Mouse (Mus musculus): ENCODE measurements around the gene Tesc. TPM values are rescaled to one million over a fixed set of nuclear protein-coding genes. Genes with fewer than 3 reads are reported as not detected.

Gene Tesc
- 940 and 1,036 TPM in 2 replicates for polyA plus RNA-seq (2012; ENCODE audit: insufficient read depth, low replicate concordance)

DNA sequence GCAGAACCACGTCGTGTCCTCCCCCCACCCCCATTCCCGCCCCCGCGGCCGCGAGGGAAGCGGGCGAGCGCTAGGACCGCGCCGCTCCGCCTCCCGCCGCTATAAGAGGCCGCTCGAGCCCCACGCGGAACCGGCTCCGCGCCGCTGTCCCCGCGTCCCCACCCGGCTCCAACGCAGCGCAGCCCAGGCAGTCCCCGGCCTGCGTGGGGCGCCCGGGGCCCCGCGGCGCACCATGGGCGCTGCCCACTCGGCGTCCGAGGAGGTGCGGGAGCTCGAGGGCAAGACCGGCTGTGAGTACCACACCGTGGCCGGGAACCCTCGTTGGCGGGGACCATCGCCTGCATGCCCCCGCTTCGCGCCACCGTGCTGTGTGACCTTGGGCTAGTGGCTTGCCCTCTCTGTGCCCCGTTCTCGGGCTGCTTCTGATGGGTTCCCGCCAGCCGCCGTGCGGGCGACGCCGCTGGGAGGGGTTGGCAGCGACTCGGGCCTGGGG is at the start of gene Tesc:
Gene Tesc (plus strand): TSS at position 46 of the 493 bp plus-strand sequence.
- Histone ChIP-seq H3K36me3 (replicated peaks; ENCODE audit: low read length) (peaks cover 21% of the 10 kb centered on the region), H3K27me3 (replicated peaks) (peaks cover 29% of the 10 kb centered on the region), H3K4me1 (peaks cover 78% of the 10 kb centered on the region), H3K4me3 (replicated peaks) (peak within 1 kb of the TSS; percentile 100), H3K9me3 (no peaks in the 10 kb centered on the region)
- TF ChIP-seq FLI1 (IDR thresholded peaks at IDR 0.05; ENCODE audit: low read length): no peak
- no peak for TF ChIP-seq GATA1 (IDR thresholded peaks at IDR 0.05; ENCODE audit: borderline replicate concordance, low read length)

DNA sequence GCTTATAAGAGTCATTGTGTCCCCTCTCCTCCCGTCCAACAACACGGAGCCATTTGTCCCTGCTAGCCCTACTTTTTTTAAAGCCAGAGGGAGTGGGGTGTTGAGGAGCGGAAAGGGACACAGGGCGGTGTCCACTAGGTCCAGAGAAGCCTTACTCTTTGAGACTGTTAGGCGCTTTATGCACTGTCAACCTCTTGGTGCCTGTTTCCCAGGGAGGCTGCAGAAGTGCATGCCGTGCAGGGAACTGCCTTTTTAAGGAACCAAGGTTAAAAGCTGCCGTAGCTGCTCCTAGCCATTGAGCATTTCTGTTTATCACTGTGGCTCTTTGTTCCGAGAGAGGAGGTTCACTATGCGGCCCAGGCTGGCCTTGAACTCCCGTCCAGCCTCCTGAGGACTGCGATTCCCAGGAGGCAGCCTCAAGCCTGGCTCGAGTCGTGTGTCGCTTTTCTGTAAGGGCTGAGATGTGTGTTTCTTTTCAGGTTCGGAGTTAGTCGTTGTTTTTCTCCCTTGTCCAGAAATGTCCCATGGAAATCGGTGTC is 49.3 kb upstream of the Tesc start:
- H3K27me3 ChIP-seq (replicated peaks): peaks cover 25% of the 10 kb centered on the region
- no peak for TF ChIP-seq FLI1 (IDR thresholded peaks at IDR 0.05; ENCODE audit: low read length)
- TF ChIP-seq GATA1 (IDR thresholded peaks at IDR 0.05; ENCODE audit: borderline replicate concordance, low read length): no peak
- peaks cover 45% of the 10 kb centered on the region for H3K36me3 ChIP-seq (replicated peaks; ENCODE audit: low read length)
- peak overlapping the region; percentile 96 for H3K4me3 ChIP-seq (replicated peaks)
- peaks cover 32% of the 10 kb centered on the region for H3K4me1 ChIP-seq
- H3K9me3 ChIP-seq: peaks cover 16% of the 10 kb centered on the region

DNA sequence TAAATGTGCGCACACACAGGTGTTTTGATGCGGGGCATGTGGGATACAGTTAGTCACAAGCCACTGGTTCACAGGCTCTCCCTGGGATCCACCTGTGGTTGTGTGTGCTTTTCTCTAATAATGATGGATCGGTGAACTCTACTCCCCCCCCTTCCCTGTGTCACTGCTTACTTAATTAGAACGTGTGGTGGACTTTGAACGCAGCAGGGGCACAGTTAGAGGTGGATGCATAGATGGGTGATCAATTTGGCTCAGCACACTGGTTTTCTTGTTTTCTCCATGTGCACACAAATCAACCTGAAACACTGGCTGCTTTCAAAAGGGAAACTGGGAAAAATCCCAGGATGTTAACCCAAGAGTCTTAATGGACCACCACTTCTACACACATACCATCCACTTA is 48.5 kb upstream of the Tesc start:
- no peak for TF ChIP-seq GATA1 (IDR thresholded peaks at IDR 0.05; ENCODE audit: borderline replicate concordance, low read length)
- TF ChIP-seq FLI1 (IDR thresholded peaks at IDR 0.05; ENCODE audit: low read length): no peak
- Histone ChIP-seq H3K4me1 (peaks cover 32% of the 10 kb centered on the region), H3K9me3 (peaks cover 11% of the 10 kb centered on the region), H3K27me3 (replicated peaks) (peaks cover 18% of the 10 kb centered on the region), H3K36me3 (replicated peaks; ENCODE audit: low read length) (peaks cover 54% of the 10 kb centered on the region), H3K4me3 (replicated peaks) (no peak overlapping the region)

DNA sequence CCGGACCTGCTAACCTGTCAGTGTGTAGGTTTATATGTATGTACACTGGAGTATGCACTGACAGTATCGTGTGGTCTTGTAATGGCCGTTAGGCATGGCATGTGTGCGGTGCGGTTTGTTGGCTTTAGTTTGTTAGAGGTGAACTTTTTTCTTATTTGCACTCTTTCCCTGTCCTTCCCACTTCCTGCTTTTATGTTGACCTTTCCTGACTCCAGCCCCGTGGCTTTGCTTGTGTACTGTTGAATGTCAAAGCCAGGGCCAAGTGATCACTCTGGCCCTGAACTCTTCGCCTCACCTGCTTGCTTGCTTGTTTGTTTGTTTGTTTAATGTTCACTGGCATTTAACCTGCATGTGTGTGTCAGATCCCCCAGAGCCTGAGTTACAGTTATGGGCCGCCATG is 46.6 kb upstream of the Tesc start:
- H3K36me3 ChIP-seq (replicated peaks; ENCODE audit: low read length): peaks cover 72% of the 10 kb centered on the region
- no peak for TF ChIP-seq GATA1 (IDR thresholded peaks at IDR 0.05; ENCODE audit: borderline replicate concordance, low read length)
- H3K4me1 ChIP-seq: peaks cover 28% of the 10 kb centered on the region
- no peaks in the 10 kb centered on the region for H3K9me3 ChIP-seq
- no peak overlapping the region for H3K4me3 ChIP-seq (replicated peaks)
- H3K27me3 ChIP-seq (replicated peaks): peaks cover 9% of the 10 kb centered on the region

DNA sequence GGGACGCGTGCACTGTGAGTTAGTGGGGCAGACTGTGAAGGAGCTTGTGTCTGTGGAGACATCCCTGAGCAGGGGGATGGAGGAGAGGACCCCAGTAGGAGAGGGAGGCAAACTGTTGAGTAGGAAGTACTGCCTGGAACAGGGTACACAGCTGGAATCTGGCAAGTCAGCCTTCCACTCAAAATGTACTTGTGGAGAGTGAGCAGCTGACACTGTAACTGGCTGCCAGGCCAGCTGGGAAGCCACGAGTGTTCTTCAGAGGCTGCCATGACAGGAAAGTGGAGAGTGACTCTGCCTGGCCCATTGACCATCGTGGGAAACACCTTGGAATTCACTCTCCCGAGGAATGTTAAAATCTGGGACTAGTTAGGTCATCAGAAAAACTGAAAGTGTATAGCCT is 45.6 kb upstream of the Tesc start:
- peaks cover 20% of the 10 kb centered on the region for H3K4me1 ChIP-seq
- no peaks in the 10 kb centered on the region for H3K9me3 ChIP-seq
- H3K27me3 ChIP-seq (replicated peaks): peaks cover 7% of the 10 kb centered on the region
- H3K4me3 ChIP-seq (replicated peaks): no peak overlapping the region
- peaks cover 83% of the 10 kb centered on the region for H3K36me3 ChIP-seq (replicated peaks; ENCODE audit: low read length)
- no peak for TF ChIP-seq FLI1 (IDR thresholded peaks at IDR 0.05; ENCODE audit: low read length)
- no peak for TF ChIP-seq GATA1 (IDR thresholded peaks at IDR 0.05; ENCODE audit: borderline replicate concordance, low read length)

DNA sequence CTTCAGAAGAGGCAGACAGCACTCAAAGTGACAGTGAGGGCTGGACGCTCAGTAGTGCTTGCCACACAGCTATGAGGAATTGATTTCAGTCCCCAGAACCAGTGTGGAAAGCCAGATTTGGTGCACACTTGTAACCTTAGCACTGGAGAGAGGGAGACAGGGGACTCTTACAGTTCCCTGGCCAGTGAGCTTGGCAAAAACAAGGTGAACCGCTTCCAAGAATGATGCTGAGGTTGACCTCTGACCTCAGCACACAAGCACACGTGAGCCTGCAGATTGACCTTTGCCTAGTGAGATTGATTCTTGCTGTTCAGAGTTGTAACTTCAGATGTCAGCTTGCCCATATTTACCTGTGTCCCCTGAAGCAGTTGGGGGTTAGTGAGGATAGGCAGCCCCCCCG is 41.2 kb upstream of the Tesc start:
- Histone ChIP-seq H3K27me3 (replicated peaks) (no peaks in the 10 kb centered on the region), H3K36me3 (replicated peaks; ENCODE audit: low read length) (peaks cover 96% of the 10 kb centered on the region), H3K4me1 (peaks cover 7% of the 10 kb centered on the region; the same call in 1 of the 2 replicates), H3K4me3 (replicated peaks) (no peak overlapping the region), H3K9me3 (no peaks in the 10 kb centered on the region)
- TF ChIP-seq FLI1 (IDR thresholded peaks at IDR 0.05; ENCODE audit: low read length) (no peak), GATA1 (IDR thresholded peaks at IDR 0.05; ENCODE audit: borderline replicate concordance, low read length) (no peak)

DNA sequence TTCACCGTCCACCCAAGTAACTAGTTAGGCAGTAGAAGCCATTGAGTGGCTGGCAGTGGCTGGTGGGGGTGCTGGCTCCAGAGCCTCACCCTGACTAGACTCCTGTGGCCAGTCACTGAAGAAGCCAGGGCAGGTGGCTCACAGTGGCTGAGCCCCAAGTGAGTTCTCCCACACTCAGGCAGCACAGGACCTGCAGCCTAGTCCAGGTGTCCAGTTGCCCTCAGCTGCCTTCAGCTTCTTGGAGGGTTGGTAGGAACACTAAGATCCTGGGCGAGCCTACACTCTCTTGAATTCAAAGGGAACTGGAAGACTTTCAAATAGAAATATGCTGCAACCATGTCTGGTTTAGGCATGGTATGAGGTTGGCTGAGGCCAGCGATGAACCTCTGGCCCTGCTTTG is 39.7 kb upstream of the Tesc start:
- no peaks in the 10 kb centered on the region for H3K27me3 ChIP-seq (replicated peaks)
- TF ChIP-seq FLI1 (IDR thresholded peaks at IDR 0.05; ENCODE audit: low read length) (no peak), GATA1 (IDR thresholded peaks at IDR 0.05; ENCODE audit: borderline replicate concordance, low read length) (no peak)
- H3K9me3 ChIP-seq: no peaks in the 10 kb centered on the region
- H3K4me1 ChIP-seq: peaks cover 4% of the 10 kb centered on the region; the same call in 1 of the 2 replicates
- no peak overlapping the region for H3K4me3 ChIP-seq (replicated peaks)
- H3K36me3 ChIP-seq (replicated peaks; ENCODE audit: low read length): peaks cover 96% of the 10 kb centered on the region

DNA sequence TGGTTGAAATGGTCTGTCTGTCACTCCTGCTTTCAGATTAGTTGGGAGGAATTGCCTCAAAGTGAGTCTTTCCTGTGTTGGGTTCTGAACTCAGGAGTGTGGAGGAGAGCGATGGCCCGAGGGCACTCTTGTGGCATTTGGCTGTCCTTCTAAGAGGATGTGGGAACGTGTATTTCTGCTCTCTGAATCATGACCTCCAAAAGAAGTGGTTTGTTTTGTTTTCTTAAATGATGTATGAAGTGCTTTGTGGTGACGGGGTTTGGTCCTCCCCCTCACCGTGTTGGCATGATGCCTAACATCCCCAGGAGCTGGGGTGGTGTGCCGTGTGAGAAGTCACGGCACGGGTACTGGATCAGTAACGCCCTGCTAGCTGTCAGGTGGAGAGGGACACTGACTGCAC is 39.2 kb upstream of the Tesc start:
- H3K9me3 ChIP-seq: no peaks in the 10 kb centered on the region
- no peak overlapping the region for H3K4me3 ChIP-seq (replicated peaks)
- no peaks in the 10 kb centered on the region for H3K27me3 ChIP-seq (replicated peaks)
- H3K4me1 ChIP-seq: peaks cover 4% of the 10 kb centered on the region; the same call in 1 of the 2 replicates
- no peak for TF ChIP-seq FLI1 (IDR thresholded peaks at IDR 0.05; ENCODE audit: low read length)
- no peak for TF ChIP-seq GATA1 (IDR thresholded peaks at IDR 0.05; ENCODE audit: borderline replicate concordance, low read length)
- peaks cover 94% of the 10 kb centered on the region for H3K36me3 ChIP-seq (replicated peaks; ENCODE audit: low read length)

DNA sequence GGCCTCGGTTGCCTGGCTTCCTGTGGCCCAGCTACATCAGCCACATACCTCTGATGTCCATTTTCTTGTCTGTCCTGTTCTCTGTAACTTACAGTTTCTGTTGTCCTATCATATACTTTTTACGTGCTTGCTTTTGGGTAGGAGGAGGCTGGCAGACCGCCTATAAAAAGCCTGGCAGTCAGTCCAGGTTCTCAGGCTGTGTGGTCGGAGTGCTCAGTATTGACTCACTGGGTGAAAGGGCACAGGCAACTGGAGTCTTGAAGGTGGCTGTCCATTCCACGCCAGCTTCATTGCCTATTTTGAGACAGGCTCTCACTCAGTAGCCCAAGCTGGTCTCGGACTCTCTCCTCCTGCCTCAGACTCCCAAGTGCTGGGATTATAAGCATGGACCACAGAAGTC is 37.8 kb upstream of the Tesc start:
- H3K4me3 ChIP-seq (replicated peaks): no peak overlapping the region
- H3K27me3 ChIP-seq (replicated peaks): no peaks in the 10 kb centered on the region
- H3K36me3 ChIP-seq (replicated peaks; ENCODE audit: low read length): peaks cover 94% of the 10 kb centered on the region
- H3K4me1 ChIP-seq: peaks cover 4% of the 10 kb centered on the region; the same call in 1 of the 2 replicates
- no peaks in the 10 kb centered on the region for H3K9me3 ChIP-seq
- TF ChIP-seq FLI1 (IDR thresholded peaks at IDR 0.05; ENCODE audit: low read length) (no peak), GATA1 (IDR thresholded peaks at IDR 0.05; ENCODE audit: borderline replicate concordance, low read length) (no peak)

DNA sequence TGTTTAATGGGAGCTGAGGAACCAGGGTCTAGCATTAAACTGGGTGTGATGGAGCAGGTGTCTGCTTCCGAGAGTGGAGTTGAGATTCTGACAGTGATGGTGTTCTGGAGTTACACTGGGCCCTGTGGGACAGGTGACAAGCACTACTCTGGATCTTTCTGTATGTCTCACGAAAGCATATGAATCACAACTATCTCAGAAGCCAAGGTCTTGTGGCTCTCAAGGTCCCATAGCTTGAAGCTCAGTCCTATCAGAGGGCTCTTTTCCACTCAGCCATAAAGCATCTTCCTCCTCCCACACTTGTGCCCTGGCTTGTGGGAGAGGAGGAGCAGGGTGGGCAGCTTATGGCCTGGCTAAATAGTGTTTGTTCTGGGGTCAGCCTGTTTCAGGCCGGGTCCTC is 36.6 kb upstream of the Tesc start:
- H3K36me3 ChIP-seq (replicated peaks; ENCODE audit: low read length): peaks cover 94% of the 10 kb centered on the region

More for the DNA sequence above, 36.6 kb upstream of the Tesc start:
- TF ChIP-seq FLI1 (IDR thresholded peaks at IDR 0.05; ENCODE audit: low read length): no peak
- Histone ChIP-seq H3K27me3 (replicated peaks) (no peaks in the 10 kb centered on the region), H3K4me3 (replicated peaks) (no peak overlapping the region), H3K9me3 (no peaks in the 10 kb centered on the region), H3K4me1 (peaks cover 4% of the 10 kb centered on the region; the same call in 1 of the 2 replicates)

Measured in megakaryocyte, embryonic 14.5 days (primary cell).